Mouse (Mus musculus): Measurements from ENCODE around the gene Gm11239.
A peak's percentile ranks its signal among the peaks of the same experiment; 100 is the strongest.
"Not testable (repeated sequence)": the region's sequence is repeated elsewhere in the genome, so short reads cannot be mapped to it uniquely, and the experiment has no call there.

Gm11239 gene

DNA sequence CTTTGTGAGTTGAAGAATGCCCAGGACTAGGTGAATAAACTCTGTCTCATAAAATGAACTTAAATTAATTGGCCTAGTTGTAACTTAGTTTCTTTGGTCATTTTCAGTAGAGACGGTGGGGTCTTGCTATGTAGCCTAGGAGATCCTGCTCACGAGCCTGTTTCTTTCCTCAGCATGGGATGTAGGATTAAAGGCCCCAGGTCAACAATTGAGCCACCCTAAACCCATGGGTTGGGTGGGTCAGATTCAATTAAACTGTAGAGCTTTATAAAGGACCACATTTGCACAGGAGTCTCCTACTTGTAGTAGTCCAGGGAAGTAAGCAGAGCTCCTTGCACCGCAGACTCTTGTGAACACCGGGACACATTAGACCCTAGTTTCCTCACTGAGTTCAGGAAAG is at the start of gene Gm11239:
TSS of gene Gm11239 (plus strand) at position 301 of the 400 bp plus-strand sequence.
- DNase-seq (ENCODE audit: low spot score in 2 of 2): not testable (repeated sequence)

DNA sequence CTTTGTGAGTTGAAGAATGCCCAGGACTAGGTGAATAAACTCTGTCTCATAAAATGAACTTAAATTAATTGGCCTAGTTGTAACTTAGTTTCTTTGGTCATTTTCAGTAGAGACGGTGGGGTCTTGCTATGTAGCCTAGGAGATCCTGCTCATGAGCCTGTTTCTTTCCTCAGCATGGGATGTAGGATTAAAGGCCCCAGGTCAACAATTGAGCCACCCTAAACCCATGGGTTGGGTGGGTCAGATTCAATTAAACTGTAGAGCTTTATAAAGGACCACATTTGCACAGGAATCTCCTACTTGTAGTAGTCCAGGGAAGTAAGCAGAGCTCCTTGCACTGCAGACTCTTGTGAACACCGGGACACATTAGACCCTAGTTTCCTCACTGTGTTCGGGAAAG is 45.5 kb upstream of the Gm11239 start, which contains the start of gene Gm11237:
TSS of gene Gm11237 (plus strand) at position 301 of the 400 bp plus-strand sequence.
- not testable (repeated sequence) for DNase-seq (ENCODE audit: low spot score in 2 of 2)

GRCm38 (mm10) chr4:73637821-73638220 is 30.3 kb upstream of the Gm11239 start, which contains the start of gene Gm11236:
TSS of gene Gm11236 (plus strand) at chr4:73638121.
- DNase-seq (ENCODE audit: low spot score in 2 of 2): not testable (repeated sequence)

DNA sequence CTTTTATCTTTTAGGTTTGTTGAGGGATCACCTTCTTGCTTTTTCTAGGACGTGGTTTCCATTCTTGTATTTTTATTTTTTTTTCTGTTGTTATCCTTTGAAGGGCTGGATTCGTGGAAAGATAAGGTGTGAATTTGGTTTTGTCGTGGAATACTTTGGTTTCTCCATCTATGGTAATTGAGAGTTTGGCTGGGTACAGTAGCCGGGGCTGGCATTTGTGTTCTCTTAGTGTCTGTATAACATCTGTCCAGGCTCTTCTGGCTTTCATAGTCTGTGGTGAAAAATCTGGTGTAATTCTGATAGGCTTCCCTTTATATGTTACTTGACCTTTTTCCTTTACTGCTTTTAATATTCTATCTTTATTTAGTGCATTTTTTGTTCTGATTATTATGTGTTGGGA is 6.3 kb upstream of the Gm11239 start:
- peak in 1 of 2 experiments; percentile 10 for DNase-seq (ENCODE audit: low spot score in 2 of 2)

DNA sequence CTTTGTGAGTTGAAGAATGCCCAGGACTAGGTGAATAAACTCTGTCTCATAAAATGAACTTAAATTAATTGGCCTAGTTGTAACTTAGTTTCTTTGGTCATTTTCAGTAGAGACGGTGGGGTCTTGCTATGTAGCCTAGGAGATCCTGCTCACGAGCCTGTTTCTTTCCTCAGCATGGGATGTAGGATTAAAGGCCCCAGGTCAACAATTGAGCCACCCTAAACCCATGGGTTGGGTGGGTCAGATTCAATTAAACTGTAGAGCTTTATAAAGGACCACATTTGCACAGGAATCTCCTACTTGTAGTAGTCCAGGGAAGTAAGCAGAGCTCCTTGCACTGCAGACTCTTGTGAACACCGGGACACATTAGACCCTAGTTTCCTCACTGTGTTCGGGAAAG is 15.1 kb downstream of the Gm11239 start, which contains the start of gene Gm428:
TSS of gene Gm428 (plus strand) at position 301 of the 400 bp plus-strand sequence.
- DNase-seq (ENCODE audit: low spot score in 2 of 2): not testable (repeated sequence)

- no peak for DNase-seq (ENCODE audit: low spot score in 2 of 2)
Measured at GRCm38 (mm10) chr4:73718761-73719160, 50.6 kb downstream of the Gm11239 start.

- DNase-seq (ENCODE audit: low spot score in 2 of 2): no peak
Measured at GRCm38 (mm10) chr4:73719819-73720218, 51.7 kb downstream of the Gm11239 start.
